Mouse (Mus musculus): Measurements from ENCODE around the gene 4931428L18Rik.

Gene 4931428L18Rik

DNA sequence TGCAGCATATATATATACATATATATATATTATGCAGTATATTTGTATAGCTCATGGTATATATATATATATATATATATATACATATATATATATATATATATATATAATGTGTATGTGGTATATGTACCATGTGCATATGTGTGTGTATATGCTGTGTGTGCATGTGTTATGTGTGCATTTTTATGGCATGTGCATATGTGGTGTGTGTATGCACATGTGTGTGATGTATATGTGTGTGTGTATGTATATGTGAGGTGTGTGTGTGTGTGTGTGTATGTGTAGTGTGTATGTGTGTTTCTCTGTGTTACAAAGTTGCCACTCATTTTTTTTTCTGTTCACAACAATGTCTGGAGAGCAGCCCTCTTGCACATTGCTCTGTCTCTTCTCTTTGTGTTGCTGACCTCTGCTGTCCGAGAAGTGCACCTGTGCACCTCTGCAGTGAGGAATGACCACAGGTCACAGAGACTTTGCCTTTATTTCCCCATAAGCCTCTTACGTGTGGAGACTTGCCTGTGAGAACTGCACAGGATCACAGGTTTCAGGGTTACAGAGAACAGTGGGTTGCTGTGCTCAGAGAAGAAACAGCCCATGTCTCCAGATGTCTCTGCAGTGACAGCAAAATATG lies 69.6 kb downstream of the 4931428L18Rik start:
- no peak for DNase-seq (ENCODE audit: low read depth, low spot score)

DNA sequence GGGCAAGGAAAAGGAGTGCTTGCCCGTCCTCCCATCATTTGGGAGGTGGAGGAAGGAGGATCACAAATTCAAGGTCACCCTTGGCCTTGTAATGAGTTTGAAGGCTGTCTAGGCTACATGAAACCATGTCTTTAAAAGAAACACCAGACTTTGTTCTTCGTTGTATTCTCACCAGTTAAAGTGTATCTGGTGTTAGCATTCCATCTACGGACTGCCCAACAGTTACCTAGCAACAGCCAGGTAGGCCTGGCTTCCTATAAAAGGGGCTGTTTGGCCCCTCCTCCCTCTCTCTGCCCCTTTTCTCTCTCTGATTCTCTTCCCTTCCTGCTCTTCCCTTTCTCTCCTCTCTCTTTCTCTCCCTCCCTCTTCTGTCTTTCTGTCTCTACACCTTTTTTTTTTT lies 71.9 kb downstream of the 4931428L18Rik start:
- no peak for DNase-seq (ENCODE audit: low read depth, low spot score)

DNA sequence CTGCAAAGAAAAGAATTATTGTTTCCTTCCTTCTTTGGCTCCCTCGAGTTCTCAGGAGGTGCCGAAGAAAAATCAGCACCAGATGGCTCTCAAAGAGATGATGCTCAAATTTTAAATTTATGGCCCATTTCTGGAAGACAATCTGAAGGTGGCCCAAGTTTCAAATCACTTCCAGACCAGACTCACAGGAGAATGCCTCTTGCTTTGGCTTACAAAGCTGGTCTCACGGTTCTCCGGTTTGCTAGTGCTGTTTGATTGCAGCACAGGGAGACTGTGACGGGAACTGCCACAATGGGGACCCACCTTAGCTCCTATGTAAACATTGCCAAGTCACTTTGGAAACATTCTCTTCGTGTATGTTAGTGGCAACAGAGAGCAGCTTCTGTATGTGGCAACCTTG lies 72.8 kb downstream of the 4931428L18Rik start:
- DNase-seq (ENCODE audit: low read depth, low spot score), result no peak

DNA sequence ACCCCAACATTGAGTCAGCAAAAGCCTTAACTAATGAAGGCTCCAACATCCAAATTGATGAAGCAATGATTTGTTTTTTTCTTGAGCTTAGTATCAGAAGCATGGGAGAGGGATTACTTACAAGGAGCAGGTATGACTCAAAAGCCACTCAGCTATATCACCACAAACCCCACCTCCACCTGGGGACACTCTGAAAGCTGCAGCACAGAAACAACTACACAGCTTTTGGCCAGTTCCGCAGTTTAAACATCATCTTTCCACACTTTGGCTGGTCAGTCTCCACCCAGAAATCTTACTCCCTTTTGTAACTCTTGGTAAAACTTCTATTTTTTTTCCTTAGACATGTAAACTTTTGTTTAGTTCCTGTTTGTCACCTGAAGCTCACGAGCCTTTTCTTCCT lies 78.9 kb downstream of the 4931428L18Rik start:
- DNase-seq (ENCODE audit: low read depth, low spot score), result no peak

DNA sequence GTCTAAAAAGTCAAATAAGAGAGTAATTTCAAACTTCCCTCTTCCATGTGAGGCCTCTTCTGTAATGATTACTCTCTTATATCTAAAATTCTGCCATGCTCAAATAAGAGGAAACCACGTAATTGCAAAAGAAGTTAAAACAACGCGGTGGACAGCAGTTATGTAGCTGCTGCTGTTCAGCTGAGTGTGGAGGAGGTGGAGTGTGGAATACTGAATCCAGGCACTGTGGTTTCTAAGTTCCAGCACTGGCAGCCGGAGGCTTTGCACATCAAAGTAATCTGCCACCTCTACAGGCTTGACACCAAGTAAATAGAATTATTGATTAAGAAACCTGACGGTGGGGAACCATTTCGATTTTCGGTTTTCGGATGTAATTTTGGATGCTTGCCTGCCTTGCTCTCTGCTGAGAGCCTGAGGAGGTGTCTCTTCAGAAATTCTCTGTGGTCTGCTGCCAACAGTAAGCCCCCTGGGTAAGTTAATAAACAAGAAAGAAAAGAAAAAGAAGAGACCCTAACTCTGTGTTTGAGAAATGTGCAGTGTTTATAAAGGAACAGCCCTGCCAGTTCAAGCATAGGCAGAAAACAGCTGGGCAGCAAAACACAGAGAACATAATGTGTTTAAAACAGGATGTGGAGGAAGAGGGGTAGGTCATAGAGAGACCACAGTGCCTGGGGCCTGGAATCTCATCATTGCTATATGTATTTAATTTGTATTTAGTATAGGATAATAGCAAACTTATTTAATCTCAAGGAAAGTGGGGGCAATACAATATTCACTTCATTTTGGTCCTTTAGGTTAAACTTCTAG lies 80.0 kb downstream of the 4931428L18Rik start:
- DNase-seq (ENCODE audit: low read depth, low spot score), result no peak

DNA sequence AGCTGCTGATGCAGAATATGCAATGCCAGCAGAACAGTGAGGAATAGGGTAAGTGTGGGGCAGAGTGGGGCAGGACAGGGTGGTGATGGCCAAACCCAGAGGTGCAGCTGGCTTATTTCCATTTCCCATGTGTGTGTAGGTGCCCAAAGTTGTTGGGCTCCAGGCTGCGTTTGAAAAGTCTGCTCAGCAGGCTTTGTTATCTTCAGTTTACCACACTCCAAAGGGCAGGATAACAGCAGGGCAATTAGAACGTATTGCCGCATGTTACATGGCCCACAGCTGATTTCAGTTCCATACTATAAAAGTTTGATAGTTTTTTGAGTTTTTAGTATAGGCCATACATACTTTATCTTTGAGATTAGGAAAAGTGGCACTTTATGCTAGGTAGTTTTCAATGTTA lies 84.1 kb downstream of the 4931428L18Rik start:
- no peak for DNase-seq (ENCODE audit: low read depth, low spot score)

DNA sequence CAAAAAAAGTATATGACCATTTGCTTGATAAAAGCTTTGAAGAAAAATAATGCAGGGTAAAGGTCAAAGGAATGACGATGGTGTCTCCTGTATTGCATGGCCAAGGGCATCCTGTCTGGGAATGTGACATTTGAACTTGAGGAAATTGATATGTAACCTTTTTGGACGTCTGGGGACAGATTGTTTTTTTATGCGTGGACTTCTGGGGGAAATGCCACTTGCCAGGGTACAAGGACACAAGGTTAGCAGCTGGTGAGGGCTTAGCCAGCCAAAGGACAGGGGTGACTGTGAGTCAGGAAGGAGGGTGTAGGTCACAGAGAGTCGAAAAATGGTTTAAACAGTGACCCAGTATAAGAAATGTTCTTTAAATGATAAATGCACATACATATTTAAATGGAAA lies 109.0 kb downstream of the 4931428L18Rik start:
- no peak for DNase-seq (ENCODE audit: low read depth, low spot score)

DNA sequence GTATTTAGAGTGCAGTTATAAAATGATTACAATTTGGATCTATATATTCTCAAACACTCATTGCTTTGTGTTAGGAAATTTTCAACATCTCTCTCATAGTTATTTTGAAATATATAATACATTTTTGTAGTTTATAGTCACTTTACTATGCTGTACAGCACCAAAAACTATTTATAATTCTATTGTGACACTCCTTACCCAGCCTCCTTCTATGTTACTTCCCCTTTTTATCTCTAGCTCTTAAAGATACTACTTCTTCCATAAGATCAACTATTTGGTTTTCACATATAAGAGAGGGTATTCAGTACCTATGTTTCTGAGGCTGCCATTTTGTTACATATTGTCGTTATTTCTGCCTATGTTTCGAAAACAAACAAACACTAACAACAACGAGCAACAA lies 114.5 kb downstream of the 4931428L18Rik start:
- DNase-seq (ENCODE audit: low read depth, low spot score), result no peak

DNA sequence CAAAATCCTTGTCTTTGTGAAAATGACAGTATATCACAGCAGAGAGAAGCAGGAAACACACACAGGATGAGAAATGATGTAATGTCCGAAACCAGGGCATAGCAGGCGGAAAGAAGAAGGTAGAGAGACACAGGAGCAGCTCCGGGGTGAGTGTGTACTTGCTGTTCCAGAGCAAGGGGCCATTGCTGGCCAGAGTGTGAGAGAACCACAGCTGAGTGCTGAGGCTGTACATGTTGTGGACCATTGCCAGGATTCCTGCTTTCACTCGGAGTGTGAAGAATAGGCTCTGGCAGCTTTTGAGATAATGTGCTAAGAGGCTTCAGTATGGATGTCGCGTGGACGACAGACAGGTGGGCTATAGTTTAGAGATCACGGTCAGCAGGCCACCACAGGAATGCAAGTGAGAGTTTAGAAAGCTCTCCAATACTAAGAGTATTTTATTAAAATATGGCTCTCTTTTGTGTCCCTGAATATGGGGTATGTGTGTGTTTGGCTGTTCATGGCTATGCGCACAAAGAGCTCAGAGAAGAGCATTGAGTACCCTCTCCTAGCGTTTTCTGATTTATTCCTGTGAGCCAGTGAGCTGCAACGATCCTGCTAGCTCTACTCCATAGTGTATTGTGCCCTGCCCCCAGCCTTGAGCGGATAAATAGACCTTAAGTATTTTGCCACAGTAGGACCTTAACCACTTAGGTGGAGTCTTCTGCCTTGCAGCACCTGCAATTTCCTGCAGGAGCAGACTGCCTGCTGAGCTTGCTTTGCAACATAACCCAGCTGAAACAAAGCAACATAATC lies 119.4 kb downstream of the 4931428L18Rik start:
- DNase-seq (ENCODE audit: low read depth, low spot score), result no peak

DNA sequence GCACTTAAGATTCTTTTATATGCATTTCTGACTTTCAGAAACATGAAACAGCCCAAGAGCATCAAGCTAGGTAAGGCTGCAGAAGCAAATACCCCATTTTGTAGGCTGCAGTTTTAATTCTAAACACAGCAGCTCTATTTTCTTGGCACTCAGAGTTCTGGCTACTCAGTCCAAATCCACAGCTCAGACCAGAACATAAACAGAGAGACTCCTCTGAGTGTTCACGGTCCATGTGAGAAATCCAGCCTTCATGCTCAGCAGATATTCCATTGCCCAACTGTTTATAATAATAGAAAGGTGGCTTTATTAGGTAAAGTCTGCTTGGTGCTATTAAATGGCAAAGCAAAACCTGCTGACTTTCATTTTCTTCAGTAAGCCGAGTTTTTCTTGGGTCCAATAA lies 120.2 kb downstream of the 4931428L18Rik start:
- DNase-seq (ENCODE audit: low read depth, low spot score), result no peak

DNA sequence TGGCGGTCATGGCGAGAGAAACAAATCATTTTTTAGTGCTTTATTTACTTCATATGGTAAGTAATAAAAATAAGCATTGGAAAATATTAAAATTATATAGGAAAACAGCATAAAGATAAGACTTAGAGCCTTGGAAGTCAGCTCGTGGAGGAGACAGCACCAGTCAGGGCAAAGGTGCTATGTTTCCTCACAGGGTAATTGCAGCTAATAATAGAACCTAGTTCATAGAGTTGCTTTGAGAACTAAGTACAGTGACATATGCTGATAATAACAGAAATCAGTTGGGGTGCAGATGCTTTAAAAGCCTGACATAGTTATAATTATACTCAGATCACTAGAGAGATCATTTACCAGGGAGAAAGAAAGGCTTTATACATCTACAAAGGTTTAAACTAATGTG lies 125.3 kb downstream of the 4931428L18Rik start:
- no peak for DNase-seq (ENCODE audit: low read depth, low spot score)

DNA sequence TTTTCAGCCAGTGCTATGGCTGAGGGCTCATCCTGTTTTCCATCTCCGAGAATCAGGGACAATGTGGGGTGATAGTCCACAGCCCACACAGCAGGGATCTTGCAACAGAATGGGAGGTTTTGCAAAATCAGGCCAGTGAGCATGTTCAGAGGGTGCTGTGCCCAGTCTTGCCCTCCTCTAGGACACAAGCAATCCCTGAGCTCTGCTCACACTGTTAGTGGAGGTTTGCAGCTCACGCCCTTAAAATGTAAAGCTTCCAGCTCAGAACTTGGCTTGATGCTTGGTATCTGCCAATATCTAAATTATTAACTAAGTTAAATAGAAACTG lies 126.1 kb downstream of the 4931428L18Rik start:
- DNase-seq (ENCODE audit: low read depth, low spot score), result no peak

DNA sequence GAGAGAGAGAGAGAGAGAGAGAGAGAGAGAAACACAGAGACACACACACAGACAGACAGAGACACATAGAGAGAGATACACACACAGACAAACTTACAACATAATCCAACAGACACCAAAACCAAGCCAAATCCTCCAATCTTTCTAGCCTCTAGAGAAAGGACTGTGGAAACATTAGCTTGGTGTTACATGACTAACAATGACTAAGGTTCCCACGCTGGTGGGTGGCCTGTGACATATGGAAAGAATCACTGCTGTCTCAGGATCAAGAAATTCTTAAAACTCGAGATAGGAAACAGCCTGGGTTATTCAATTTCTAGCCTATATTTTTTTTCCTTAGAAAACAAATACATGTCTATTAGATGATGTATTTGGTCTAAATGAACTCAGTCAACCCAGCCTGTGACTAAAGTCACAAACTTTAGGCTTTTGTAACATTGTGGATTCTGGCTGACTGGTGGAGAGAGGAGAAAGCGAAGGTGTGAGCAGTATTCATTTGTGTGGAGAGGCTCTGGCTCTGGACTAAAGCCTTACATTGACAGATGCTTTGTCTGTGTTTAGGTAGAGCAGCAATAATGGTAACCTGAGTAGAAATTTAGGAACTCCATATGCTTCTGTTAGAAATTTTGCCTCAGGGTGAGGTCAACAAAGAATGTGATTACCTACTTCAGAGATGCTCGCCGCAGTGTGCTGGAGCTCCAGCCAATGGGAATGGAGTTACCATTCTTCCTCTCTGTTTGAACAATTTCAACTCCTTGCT lies 126.6 kb downstream of the 4931428L18Rik start:
- DNase-seq (ENCODE audit: low read depth, low spot score), result no peak

DNA sequence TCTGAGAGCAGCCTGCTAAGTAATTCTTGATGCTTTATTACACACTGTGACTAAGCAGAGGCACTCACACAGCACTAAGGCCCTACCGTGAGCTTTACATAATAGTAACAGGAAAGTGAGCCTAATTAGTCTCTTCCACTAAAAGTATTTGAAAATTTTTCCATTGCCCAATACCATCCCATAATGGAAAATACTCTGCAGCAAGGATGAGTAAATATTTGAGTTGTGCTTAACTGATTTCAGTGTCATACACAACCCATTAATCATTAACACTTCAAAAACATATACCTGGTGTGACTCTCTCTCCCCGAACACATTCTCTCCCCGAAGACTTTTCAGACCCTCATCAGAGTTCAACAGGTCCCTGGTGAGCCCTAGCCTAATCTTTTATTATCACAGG lies 127.7 kb downstream of the 4931428L18Rik start:
- no peak for DNase-seq (ENCODE audit: low read depth, low spot score)

DNA sequence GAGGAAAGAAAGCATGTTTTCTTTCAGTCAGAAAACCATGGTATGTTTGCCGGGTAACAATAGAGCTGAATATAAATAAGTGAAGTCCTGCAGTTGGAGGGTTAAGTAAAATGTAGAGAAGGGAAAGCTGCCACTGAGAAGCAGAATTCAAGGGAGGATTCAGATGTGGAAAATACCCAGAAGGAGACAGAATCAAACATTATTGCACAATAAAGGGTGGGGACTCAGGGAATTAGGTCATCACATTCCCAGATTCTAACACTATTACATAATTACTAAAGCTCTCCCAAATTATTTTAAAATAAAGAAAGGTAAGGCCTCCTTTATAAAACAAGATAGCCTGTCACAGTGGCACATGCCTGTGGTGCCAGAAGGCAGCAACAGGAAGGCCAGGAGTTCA lies 128.5 kb downstream of the 4931428L18Rik start:
- DNase-seq (ENCODE audit: low read depth, low spot score), result no peak

DNA sequence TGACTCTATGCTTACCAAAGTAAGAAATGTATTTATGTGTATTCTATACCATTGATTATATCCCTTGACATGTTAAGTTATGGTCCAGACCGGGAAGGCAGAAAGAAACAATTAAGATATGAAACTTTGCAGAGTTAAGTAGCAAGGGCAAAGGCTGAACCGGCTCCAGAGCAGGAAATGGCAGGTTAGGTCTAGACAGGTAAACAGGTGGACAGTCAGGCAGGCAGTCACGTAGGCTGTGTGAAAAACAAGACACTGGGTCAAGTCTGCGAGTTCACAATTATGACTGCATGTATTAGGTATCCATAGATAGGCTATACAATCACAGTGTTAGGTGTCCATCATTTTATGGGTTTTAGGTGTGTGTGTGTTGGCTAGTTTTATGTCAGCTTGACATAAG lies 133.8 kb downstream of the 4931428L18Rik start:
- DNase-seq (ENCODE audit: low read depth, low spot score), result no peak

DNA sequence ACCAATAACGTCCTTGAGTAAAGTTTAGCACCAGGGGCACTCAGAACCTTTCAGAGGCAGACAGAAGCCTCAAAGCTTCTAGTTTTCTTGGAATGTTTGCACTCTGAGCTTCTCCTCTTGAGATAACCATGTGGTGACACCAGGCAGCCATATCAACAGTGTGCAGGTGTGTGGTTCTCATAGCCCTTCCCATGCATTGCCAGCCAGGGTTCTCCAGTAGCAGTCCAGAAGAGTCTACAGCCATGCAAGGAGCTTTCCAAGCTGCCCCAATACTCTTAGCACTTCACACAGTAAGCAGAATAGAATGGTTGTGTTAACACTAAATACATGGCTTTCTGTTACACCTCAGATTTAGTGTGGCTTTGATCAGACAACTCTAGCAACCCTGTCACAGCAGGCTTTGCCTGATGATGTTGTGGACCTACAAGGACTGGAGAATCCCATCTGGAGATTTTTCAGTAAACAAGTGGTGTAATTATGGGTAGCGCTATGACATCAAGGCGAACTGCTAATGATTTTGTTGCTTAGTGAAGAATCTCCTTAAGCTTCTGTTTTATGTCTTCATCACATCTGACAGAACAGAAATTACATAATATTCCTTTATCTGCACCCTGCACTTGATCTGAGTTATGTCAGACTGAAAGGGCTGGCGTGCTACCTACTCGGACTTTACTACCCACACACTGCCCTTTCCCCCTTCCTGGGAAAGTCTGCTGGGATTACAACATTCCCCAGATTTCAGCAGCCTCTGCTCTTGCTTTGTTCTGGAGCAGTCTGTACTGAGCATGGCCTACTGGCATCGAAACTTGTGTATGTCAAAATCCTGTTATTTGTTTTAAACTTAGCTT lies 149.7 kb downstream of the 4931428L18Rik start:
- no peak for DNase-seq (ENCODE audit: low read depth, low spot score)

DNA sequence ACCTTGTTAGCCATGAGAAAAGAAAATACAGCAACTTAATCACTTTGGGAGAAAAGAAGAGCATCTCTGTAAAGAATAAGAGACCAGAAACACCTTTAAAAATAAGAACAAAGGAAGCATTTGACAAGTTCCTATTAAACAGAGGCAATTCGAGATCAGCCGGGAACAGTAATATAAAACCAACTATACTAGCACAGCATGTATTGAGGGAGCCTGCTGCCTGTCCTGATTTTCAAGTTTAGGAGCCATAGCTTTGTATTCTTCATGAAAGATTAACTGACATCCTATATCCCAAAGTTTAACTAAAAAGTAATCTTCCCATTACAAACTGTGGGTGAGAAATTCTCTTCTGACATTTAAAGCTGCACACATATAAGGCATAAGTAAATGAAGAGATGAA lies 151.3 kb downstream of the 4931428L18Rik start:
- no peak for DNase-seq (ENCODE audit: low read depth, low spot score)

DNA sequence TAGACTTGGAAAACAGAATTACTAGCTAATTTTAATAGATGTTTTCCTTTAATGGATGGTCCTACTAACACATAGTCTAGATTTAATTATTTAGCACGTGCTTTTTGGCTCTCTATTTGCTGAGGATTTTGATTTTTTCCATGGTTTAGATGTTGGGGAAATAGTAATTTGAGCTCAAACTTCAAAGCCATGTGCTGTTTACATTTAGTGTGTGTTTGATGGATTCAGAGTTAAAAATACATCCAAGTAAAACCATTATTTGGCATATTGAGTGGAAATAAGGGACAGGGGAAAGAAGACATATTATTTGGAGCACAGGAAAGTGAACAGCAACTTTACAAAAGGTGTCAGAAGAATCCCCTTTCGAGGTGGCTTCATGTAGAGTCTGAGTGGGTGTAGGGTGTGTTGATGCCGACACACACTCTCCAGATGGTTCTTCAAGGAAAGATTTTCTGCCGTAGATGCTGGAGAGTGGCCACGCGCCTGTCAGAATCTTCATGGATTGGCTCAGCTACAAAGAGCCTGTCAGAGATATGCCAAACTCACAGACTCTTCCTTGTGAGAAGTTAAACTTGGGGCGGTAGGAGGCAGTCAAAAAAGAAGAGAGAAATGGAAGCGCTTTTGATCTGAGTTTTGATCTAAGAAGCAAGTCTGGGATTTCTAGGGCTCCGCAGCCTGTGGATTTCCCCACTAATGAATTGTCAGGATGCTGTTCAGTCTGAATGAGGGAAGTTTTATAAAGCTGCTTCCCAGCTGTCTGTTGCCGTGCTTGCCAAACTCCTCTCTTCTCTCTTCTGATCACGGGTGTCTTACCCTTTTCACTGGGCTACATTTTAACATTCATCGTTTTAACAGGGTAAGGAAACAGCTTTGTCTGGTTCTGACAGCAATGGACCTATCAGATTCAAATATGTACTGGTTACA lies 157.4 kb downstream of the 4931428L18Rik start:
- no peak for DNase-seq (ENCODE audit: low read depth, low spot score)

DNA sequence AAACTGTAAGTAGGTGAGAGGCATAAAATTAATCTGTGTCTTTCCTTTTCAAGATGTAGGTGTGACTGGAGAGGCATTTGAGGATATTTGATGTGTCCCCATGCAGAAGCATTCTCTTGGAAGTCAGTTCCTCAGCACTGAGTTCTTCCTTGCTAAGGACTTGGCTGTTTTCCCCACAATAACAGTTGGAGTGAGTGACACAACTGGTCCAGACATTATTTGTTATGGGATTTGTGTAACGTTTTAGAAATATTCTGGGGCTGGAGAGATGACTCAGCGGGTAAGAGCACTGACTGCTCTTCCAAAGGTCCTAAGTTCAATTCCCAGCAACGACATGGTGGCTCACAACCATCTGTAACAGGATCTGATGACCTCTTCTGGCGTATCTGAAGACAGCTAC lies 162.7 kb downstream of the 4931428L18Rik start:
- DNase-seq (ENCODE audit: low read depth, low spot score), result no peak

Data from WW6 (cell line).